In genomic region chr2:118388341-118389335, GRCm38 (mm10) we compare ENCODE assay signal across 8 mouse cellular contexts. TPM values are rescaled to one million over a fixed set of nuclear protein-coding genes. Genes with fewer than 3 reads are reported as not detected.
DNase-seq lines count a peak whose midpoint lies in the region; ATAC-seq lines count a peak whose summit lies in the region.

TSS of gene Eif2ak4 (plus strand) at chr2:118388618.

- H3K27ac ChIP-seq in hindbrain, embryonic 12.5 days = peak within 1 kb of the TSS; percentile 84

- H3K4me2 ChIP-seq in hindbrain, embryonic 12.5 days (replicated peaks) = peak within 1 kb of the TSS; percentile 51

- H3K27me3 ChIP-seq in hindbrain, embryonic 12.5 days = no peaks in the 10 kb centered on the region

- peak; percentile 100 for ATAC-seq in hindbrain, embryonic 12.5 days (ENCODE audit: low FRiP score)

- peaks cover 5% of the 10 kb centered on the region for H3K4me1 ChIP-seq in hindbrain, embryonic 12.5 days

- no peaks in the 10 kb centered on the region for H3K9me3 ChIP-seq in hindbrain, embryonic 12.5 days (replicated peaks)

- 1% methylated on average over 58 of the region's 61 CpGs for WGBS in hindbrain, embryonic 12.5 days

- peak within 1 kb of the TSS; percentile 75 for H3K9ac ChIP-seq in hindbrain, embryonic 12.5 days

- no peaks in the 10 kb centered on the region for H3K36me3 ChIP-seq in hindbrain, embryonic 12.5 days

- peak within 1 kb of the TSS; percentile 65 for H3K4me3 ChIP-seq in hindbrain, embryonic 12.5 days

- peak; percentile 100 for DNase-seq in NIH3T3 (ENCODE audit: low read depth)
- peak; percentile 99 to 100 for DNase-seq in cerebellum, postnatal 10 days
- DNase-seq in frontal cortex, postnatal 10 days (ENCODE audit: low spot score in 2 of 2) = peak; percentile 98
- DNase-seq in layer of hippocampus, postnatal 14 days (ENCODE audit: low spot score in 2 of 2) = peak; percentile 94 to 99
- DNase-seq in lung, postnatal 14 days = peak; percentile 99
- peak; percentile 97 for DNase-seq in retina, adult 2 months (ENCODE audit: low read depth, low spot score)
- DNase-seq in thymus, postnatal 36 days = peak; percentile 99

RNA-seq across cellular contexts. Expression of gene Eif2ak4, which starts in this region (rescaled TPM):
- 13.2 and 13.6 TPM in 2 replicates for polyA plus RNA-seq in hindbrain, embryonic 12.5 days (2016; fragmentation: Nextera tagmentation; extraction: Ambion mirVana)
- 10 to 100 TPM; 24.5 to 26.9 TPM for total RNA-seq in layer of hippocampus, postnatal 14 days (2021)

Comparison
In these comparisons a context has a peak if more than half of its experiments do, and no peak if none do; other contexts are left out.
1. Peak in every context shown above with its lines: DNase-seq, ATAC-seq, H3K4me3 ChIP-seq and H3K27ac ChIP-seq.